Mouse (Mus musculus): ENCODE measurements around the gene Exoc7. TPM values are rescaled to one million over a fixed set of nuclear protein-coding genes. Genes with fewer than 3 reads are reported as not detected.

The Exoc7 gene
- 56.8 and 58.4 TPM in 2 replicates for polyA plus RNA-seq (2015; fragmentation: Nextera tagmentation; extraction: Ambion mirVana)

DNA sequence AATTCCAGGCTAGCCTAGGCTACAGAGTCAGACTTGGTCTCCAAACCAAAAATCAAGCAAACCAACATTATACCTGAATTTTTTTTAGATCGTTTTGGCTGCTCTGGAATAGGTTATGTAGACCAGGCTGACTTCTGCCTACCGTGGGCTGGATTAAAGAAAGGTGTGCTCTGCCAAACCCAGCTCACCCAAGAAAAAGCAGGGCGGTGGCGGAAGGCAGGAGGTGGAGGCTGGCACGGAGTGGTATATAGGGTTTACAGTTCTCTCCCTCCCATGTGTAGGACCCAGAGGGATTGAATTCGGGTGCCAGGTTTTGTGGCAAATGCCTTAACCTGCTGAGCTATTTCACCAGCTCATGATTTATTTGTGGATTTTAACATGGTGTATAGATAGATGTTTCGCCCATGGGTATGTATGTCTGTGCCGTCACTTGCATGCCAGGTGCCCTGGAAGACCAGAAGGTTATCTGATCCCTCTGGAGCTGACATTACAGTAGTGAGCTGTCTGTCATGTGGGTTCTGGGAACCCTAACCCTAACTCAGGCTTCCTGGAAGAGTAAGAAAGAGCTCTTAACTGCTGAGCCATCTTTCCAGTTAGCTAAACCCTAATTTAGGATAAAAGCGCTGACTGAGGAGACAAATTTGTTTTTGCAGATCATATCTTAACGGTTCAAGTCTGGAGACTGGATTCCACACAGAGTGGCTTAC, at the start of gene Exoc7:
TSS of gene Exoc7 (minus strand) at position 215 of the 707 bp plus-strand sequence.
- Histone ChIP-seq H3K4me1 (ENCODE audit: control insufficient read depth, insufficient read depth, low read length) (peaks cover 15% of the 10 kb centered on the region), H3K4me3 (replicated peaks; ENCODE audit: low read length) (peak within 1 kb of the TSS; percentile 71), H3K9ac (ENCODE audit: low read length) (peak within 1 kb of the TSS; percentile 90), H3K27ac (ENCODE audit: low read length) (peak within 1 kb of the TSS; percentile 33; the same call in 1 of the 2 replicates), H3K9me3 (replicated peaks; ENCODE audit: control insufficient read depth, low read length) (no peaks in the 10 kb centered on the region), H3K36me3 (ENCODE audit: control insufficient read depth, insufficient read depth, low read length) (peaks cover 23% of the 10 kb centered on the region; the same call in 1 of the 2 replicates), H3K27me3 (ENCODE audit: control insufficient read depth, insufficient read depth, low read length) (no peaks in the 10 kb centered on the region), H3K4me2 (ENCODE audit: low read depth, low read length) (peak within 1 kb of the TSS; percentile 87)
- ATAC-seq (ENCODE audit: insufficient read depth, low FRiP score) = peak; percentile 8; the same call in 1 of the 2 replicates
- WGBS = 81% methylated on average over 10 of the region's 10 CpGs

- Histone ChIP-seq H3K4me3 (replicated peaks; ENCODE audit: low read length) (no peak overlapping the region), H3K27me3 (ENCODE audit: control insufficient read depth, insufficient read depth, low read length) (no peaks in the 10 kb centered on the region), H3K36me3 (ENCODE audit: control insufficient read depth, insufficient read depth, low read length) (no peaks in the 10 kb centered on the region), H3K27ac (ENCODE audit: low read length) (no peak overlapping the region), H3K4me1 (ENCODE audit: control insufficient read depth, insufficient read depth, low read length) (no peaks in the 10 kb centered on the region; the same call in 1 of the 2 replicates), H3K4me2 (ENCODE audit: low read depth, low read length) (no peak overlapping the region), H3K9me3 (replicated peaks; ENCODE audit: control insufficient read depth, low read length) (no peaks in the 10 kb centered on the region), H3K9ac (ENCODE audit: low read length) (no peak overlapping the region)
- WGBS = 53% methylated on average over 17 of the region's 17 CpGs
- no peak for ATAC-seq (ENCODE audit: insufficient read depth, low FRiP score)
Measured at GRCm38 (mm10) chr11:116354521-116354920, 47.5 kb upstream of the Exoc7 start.

DNA sequence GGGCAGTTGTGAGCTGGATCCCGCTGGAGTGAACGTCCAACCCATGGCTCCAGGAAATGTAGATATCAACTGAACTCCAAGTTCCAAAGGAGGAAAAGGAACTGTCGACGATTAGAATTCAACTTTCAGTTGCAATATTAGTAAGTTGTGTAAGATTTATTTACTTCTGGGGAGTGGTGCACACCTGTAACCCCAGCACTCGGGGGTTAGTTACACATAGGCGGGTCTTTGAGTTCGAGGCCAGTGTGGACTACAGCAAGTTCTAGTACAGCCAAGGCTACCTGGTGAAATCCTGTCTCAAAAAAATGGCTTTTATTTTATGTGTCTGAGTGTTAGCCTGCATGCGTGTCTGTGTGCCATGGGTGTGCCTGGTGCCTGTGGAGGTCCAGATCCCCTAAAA, 46.5 kb upstream of the Exoc7 start:
- Histone ChIP-seq H3K4me2 (ENCODE audit: low read depth, low read length) (no peak overlapping the region), H3K36me3 (ENCODE audit: control insufficient read depth, insufficient read depth, low read length) (no peaks in the 10 kb centered on the region), H3K27ac (ENCODE audit: low read length) (no peak overlapping the region), H3K4me3 (replicated peaks; ENCODE audit: low read length) (no peak overlapping the region), H3K27me3 (ENCODE audit: control insufficient read depth, insufficient read depth, low read length) (no peaks in the 10 kb centered on the region), H3K9ac (ENCODE audit: low read length) (no peak overlapping the region), H3K9me3 (replicated peaks; ENCODE audit: control insufficient read depth, low read length) (no peaks in the 10 kb centered on the region), H3K4me1 (ENCODE audit: control insufficient read depth, insufficient read depth, low read length) (no peaks in the 10 kb centered on the region)
- WGBS = 69% methylated on average over 8 of the region's 8 CpGs
- peak; percentile 25; the same call in 1 of the 2 replicates for ATAC-seq (ENCODE audit: insufficient read depth, low FRiP score)

- ATAC-seq (ENCODE audit: insufficient read depth, low FRiP score) = no peak
- 80% methylated on average over 5 of the region's 5 CpGs for WGBS
Measured at GRCm38 (mm10) chr11:116351294-116351693, 44.3 kb upstream of the Exoc7 start.

GRCm38 (mm10) chr11:116347955-116348354, 40.9 kb upstream of the Exoc7 start:
- Histone ChIP-seq H3K9me3 (replicated peaks; ENCODE audit: control insufficient read depth, low read length) (no peaks in the 10 kb centered on the region), H3K27ac (ENCODE audit: low read length) (no peak overlapping the region), H3K36me3 (ENCODE audit: control insufficient read depth, insufficient read depth, low read length) (peaks cover 5% of the 10 kb centered on the region; the same call in 1 of the 2 replicates), H3K4me2 (ENCODE audit: low read depth, low read length) (no peak overlapping the region), H3K27me3 (ENCODE audit: control insufficient read depth, insufficient read depth, low read length) (no peaks in the 10 kb centered on the region), H3K4me1 (ENCODE audit: control insufficient read depth, insufficient read depth, low read length) (no peaks in the 10 kb centered on the region), H3K4me3 (replicated peaks; ENCODE audit: low read length) (no peak overlapping the region), H3K9ac (ENCODE audit: low read length) (no peak overlapping the region)
- no peak for ATAC-seq (ENCODE audit: insufficient read depth, low FRiP score)
- 73% methylated on average over 5 of the region's 5 CpGs for WGBS

More at GRCm38 (mm10) chr11:116351294-116351693, 44.3 kb upstream of the Exoc7 start:
- Histone ChIP-seq H3K4me3 (replicated peaks; ENCODE audit: low read length) (no peak overlapping the region), H3K4me1 (ENCODE audit: control insufficient read depth, insufficient read depth, low read length) (no peaks in the 10 kb centered on the region), H3K27me3 (ENCODE audit: control insufficient read depth, insufficient read depth, low read length) (no peaks in the 10 kb centered on the region), H3K9me3 (replicated peaks; ENCODE audit: control insufficient read depth, low read length) (no peaks in the 10 kb centered on the region), H3K4me2 (ENCODE audit: low read depth, low read length) (no peak overlapping the region), H3K36me3 (ENCODE audit: control insufficient read depth, insufficient read depth, low read length) (no peaks in the 10 kb centered on the region), H3K9ac (ENCODE audit: low read length) (no peak overlapping the region), H3K27ac (ENCODE audit: low read length) (no peak overlapping the region)

DNA sequence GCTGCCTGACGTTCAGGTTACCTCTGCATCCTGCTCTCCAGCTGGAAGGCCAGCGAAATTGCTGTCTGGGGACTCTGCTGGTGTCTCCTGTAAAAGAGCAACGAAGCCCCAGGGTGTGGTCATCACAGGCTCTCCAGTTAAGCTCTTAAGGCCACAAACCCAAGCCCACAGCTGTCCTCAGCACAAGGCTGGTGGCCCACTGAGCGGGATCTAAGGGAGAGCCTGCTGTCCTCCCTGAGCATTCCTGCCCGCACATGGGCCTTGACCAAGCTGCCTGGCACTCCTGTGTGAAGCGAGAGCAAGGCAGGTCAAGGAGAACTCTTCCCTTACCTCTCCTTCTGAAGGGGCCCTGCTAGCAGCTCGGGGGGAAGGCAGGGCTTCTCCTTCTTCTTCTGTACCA, 40.0 kb upstream of the Exoc7 start:
- H3K36me3 ChIP-seq (ENCODE audit: control insufficient read depth, insufficient read depth, low read length) = peaks cover 5% of the 10 kb centered on the region; the same call in 1 of the 2 replicates

DNA sequence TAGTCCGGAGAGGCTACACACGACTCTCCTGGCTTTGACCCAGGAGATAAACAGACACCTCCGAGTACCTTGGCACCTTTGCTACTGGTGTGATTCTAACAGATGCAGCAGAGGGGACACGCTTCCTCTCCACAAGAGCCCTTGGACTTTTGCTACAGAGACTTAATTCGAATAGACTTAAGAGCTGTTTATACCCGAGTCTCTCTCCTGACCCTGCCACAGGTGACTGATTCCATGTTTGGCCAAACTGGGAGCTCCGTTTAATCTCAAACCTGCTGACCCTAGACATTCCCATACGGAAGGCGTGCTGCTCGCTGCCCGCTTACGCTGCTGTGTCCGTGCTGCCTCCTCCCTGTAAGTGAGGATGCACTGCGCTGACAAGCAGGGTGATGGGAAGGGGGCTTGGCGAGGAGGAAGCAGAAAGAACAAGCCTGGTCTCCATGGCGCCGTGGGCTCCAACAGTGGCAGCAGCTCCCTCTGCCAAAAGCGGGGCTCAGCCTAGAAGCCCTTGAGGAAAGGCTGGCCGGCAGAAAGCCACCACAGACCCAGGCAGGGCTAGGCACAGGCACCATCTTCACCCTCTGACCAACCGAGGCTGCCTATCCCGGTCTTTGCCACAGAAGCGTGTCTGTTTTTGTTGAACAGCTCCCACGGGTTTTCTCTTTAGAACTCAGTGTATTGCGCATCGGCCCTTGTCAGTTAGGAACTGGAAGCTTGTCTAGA, 35.2 kb upstream of the Exoc7 start:
- no peak for ATAC-seq (ENCODE audit: insufficient read depth, low FRiP score)
- Histone ChIP-seq H3K27ac (ENCODE audit: low read length) (no peak overlapping the region), H3K9ac (ENCODE audit: low read length) (no peak overlapping the region), H3K4me2 (ENCODE audit: low read depth, low read length) (no peak overlapping the region), H3K27me3 (ENCODE audit: control insufficient read depth, insufficient read depth, low read length) (no peaks in the 10 kb centered on the region), H3K4me3 (replicated peaks; ENCODE audit: low read length) (no peak overlapping the region), H3K4me1 (ENCODE audit: control insufficient read depth, insufficient read depth, low read length) (no peaks in the 10 kb centered on the region), H3K9me3 (replicated peaks; ENCODE audit: control insufficient read depth, low read length) (no peaks in the 10 kb centered on the region), H3K36me3 (ENCODE audit: control insufficient read depth, insufficient read depth, low read length) (peaks cover 5% of the 10 kb centered on the region; the same call in 1 of the 2 replicates)
- 62% methylated on average over 25 of the region's 25 CpGs for WGBS

More for the DNA sequence above, 40.0 kb upstream of the Exoc7 start:
- no peaks in the 10 kb centered on the region for H3K4me1 ChIP-seq (ENCODE audit: control insufficient read depth, insufficient read depth, low read length)
- no peak overlapping the region for H3K9ac ChIP-seq (ENCODE audit: low read length)
- H3K27me3 ChIP-seq (ENCODE audit: control insufficient read depth, insufficient read depth, low read length) = no peaks in the 10 kb centered on the region
- no peaks in the 10 kb centered on the region for H3K9me3 ChIP-seq (replicated peaks; ENCODE audit: control insufficient read depth, low read length)
- H3K4me2 ChIP-seq (ENCODE audit: low read depth, low read length) = no peak overlapping the region
- ATAC-seq (ENCODE audit: insufficient read depth, low FRiP score) = no peak
- no peak overlapping the region for H3K4me3 ChIP-seq (replicated peaks; ENCODE audit: low read length)
- no peak overlapping the region for H3K27ac ChIP-seq (ENCODE audit: low read length)
- 76% methylated on average over 7 of the region's 7 CpGs for WGBS

DNA sequence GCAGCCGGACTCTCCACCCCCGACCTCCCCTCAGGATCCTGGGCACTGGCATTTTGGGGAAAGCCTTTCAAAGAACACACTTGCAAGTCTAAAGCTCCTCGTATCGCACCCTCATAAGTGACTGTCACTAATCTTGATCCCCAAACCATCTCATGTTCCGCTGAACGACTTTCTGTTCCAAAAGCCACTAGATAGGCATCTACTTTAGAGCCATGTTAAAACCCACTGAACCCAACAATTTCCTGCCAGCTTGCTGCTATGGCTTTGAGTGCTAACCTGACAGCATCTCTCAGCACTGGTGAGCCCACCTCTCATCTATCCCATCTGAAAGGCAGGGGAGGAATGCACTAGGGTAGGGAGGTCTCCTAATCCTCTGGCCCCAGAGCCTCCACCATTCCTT, 30.5 kb upstream of the Exoc7 start:
- no peak overlapping the region for H3K4me2 ChIP-seq (ENCODE audit: low read depth, low read length)
- no peaks in the 10 kb centered on the region for H3K36me3 ChIP-seq (ENCODE audit: control insufficient read depth, insufficient read depth, low read length)
- H3K27ac ChIP-seq (ENCODE audit: low read length) = no peak overlapping the region
- ATAC-seq (ENCODE audit: insufficient read depth, low FRiP score) = no peak
- H3K9me3 ChIP-seq (replicated peaks; ENCODE audit: control insufficient read depth, low read length) = no peaks in the 10 kb centered on the region
- H3K9ac ChIP-seq (ENCODE audit: low read length) = no peak overlapping the region
- peaks cover 21% of the 10 kb centered on the region for H3K4me1 ChIP-seq (ENCODE audit: control insufficient read depth, insufficient read depth, low read length)
- WGBS = 76% methylated on average over 6 of the region's 6 CpGs
- peaks cover 19% of the 10 kb centered on the region for H3K27me3 ChIP-seq (ENCODE audit: control insufficient read depth, insufficient read depth, low read length)
- H3K4me3 ChIP-seq (replicated peaks; ENCODE audit: low read length) = no peak overlapping the region

DNA sequence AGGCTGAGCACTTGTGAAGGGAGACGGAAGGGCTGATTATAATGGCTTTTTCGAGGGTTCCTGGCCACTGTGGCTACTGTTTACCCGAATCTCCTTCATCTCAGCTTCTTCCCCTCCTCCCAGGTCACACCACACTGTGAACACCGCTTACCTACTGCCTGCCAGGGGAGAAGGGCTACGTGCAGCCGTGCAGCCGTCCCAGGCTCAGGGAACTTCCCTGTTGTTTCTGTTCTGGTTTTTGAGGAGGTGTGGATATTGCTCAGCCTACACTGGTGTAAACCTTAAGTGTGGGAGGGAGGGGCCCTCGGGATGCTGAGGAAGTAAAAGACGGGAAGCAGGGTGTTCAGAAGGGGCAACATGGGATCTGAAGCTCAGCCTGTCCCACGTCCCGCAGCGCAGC, 30.0 kb upstream of the Exoc7 start:
- H3K4me1 ChIP-seq (ENCODE audit: control insufficient read depth, insufficient read depth, low read length) = peaks cover 21% of the 10 kb centered on the region
- H3K27ac ChIP-seq (ENCODE audit: low read length) = no peak overlapping the region
- ATAC-seq (ENCODE audit: insufficient read depth, low FRiP score) = no peak
- 36% methylated on average over 12 of the region's 12 CpGs for WGBS
- H3K9me3 ChIP-seq (replicated peaks; ENCODE audit: control insufficient read depth, low read length) = no peaks in the 10 kb centered on the region
- no peak overlapping the region for H3K4me3 ChIP-seq (replicated peaks; ENCODE audit: low read length)
- H3K36me3 ChIP-seq (ENCODE audit: control insufficient read depth, insufficient read depth, low read length) = no peaks in the 10 kb centered on the region
- no peak overlapping the region for H3K4me2 ChIP-seq (ENCODE audit: low read depth, low read length)
- peaks cover 19% of the 10 kb centered on the region for H3K27me3 ChIP-seq (ENCODE audit: control insufficient read depth, insufficient read depth, low read length)
- no peak overlapping the region for H3K9ac ChIP-seq (ENCODE audit: low read length)
